Mouse (Mus musculus): ENCODE data around the gene Btrc.

Btrc gene

GRCm38 (mm10) chr19:45428146-45428545, 64.6 kb downstream of the Btrc start:
- DNase-seq (ENCODE audit: low spot score): no peak

DNA sequence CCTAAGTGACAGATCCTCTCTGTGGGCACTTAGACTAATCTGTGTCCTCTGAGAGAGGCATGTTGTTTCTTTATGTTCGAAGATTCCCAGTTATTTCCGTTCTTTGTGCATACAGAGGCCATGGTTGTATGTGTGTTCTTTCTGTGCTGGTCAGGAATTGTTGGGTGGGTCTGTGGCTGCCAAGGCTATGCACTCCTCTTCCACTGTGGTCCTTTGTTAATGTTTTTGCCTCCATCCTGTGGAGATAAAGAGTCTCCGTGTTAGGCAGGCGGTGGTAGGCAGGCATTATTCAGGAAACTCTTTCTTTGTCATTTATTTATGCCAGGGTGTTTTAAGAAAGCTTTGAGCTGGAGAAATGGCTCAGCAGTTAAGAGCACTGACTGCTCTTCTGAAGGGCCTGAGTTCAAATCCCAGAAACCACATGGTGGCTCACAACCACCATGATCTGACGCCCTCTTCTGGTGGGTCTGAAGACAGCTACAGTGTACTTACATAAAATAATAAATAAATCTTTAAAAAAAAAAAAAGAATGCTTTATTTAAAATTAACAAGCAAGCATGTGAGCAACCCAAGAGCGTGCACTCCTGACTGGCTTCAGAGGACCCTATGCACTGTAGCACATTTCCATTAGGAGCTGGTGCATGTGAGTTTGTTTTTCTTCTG, 67.6 kb downstream of the Btrc start:
- no peak for DNase-seq (ENCODE audit: low spot score)

DNA sequence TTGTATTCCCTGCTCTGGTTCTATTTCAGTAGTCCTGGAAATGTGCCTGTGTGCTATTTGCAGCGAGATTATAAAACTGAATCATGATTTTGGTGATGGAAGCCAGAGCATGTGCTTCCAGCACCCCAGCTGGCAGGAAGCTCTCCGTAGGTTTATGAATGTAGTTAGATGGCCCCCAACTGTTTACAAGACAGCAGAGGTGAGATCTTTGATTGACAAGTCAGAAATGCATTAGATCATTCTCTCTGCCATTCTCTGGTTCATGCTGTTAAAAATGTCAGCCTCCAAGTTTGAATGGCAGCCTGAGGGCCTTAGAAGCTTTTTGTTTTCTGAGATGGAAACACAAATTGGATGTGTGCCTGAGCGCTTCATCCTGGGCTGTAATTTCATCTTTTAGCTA, 68.8 kb downstream of the Btrc start:
- DNase-seq (ENCODE audit: low spot score): no peak

DNA sequence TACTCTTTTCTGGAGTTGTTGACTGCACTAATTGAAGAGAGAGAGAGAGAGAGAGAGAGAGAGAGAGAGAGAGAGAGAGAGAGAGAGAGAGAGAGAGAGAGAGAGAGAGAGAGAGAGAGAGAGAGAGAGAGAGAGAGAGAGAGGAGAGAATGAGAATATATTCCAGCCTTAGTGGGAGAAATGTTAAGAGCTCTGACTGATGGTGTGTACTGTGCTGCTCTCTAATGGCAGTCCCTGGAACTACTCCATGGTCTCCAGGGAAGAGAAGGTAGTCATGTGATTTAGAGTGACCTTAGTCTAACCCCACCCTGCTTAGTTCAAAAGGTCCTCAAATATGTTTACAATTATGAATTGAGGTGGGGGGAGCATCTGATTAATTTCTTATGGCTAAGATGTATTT, 72.5 kb downstream of the Btrc start:
- DNase-seq (ENCODE audit: low spot score): peak; percentile 74

DNA sequence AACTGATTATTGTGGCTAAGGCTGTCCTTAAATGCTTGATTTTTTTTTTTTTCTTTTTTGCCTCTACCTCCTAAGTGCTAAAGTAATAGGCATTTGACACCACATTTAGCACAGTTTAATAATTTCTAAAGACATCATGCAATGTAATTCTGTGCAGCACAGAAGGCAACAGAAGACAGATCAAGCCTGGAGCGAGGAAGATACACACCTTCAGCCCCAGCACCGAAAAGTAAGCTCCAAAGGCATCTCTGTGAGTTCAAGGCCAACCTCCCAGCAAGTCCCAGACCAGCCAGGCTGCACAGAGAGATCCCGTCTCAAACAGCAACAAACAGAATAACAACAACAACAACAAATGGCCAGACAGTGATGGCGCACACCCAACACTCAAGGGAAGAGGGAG, 73.6 kb downstream of the Btrc start:
- no peak for DNase-seq (ENCODE audit: low spot score)

- DNase-seq (ENCODE audit: low spot score): no peak
These were observed 74.7 kb downstream of the Btrc start for GRCm38 (mm10) chr19:45438191-45438590.

GRCm38 (mm10) chr19:45438928-45439846, 75.7 kb downstream of the Btrc start:
- DNase-seq (ENCODE audit: low spot score): no peak

GRCm38 (mm10) chr19:45440554-45441175, 77.1 kb downstream of the Btrc start:
- DNase-seq (ENCODE audit: low spot score): no peak

DNA sequence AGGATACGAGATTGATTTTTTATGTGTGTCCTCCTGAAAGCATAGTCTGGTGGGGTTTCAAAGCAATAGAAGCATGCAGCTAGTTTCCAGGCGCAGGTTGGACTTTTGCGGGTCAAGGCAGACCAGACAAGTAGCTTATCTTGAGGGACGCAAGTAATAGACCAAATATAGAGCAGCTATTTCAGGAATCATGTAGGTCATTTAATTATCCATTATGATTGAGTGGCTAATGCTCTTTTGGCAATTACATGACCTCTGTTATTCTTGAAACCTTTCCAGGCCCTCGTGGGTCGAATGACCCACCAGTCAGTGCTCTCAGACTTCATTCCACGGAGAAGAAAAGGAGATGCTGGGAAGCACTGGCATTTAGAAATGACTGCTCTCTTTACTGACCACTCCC, 78.2 kb downstream of the Btrc start:
- no peak for DNase-seq (ENCODE audit: low spot score)

GRCm38 (mm10) chr19:45445253-45445933, 81.9 kb downstream of the Btrc start:
- peak; percentile 21 for DNase-seq (ENCODE audit: low spot score)

- no peak for DNase-seq (ENCODE audit: low spot score)
These were observed 83.1 kb downstream of the Btrc start for GRCm38 (mm10) chr19:45446631-45447030.

- no peak for DNase-seq (ENCODE audit: low spot score)
These were observed 83.7 kb downstream of the Btrc start for GRCm38 (mm10) chr19:45447222-45447621.

GRCm38 (mm10) chr19:45447886-45448285, 84.4 kb downstream of the Btrc start:
- no peak for DNase-seq (ENCODE audit: low spot score)

- DNase-seq (ENCODE audit: low spot score): no peak
These were observed 90.9 kb downstream of the Btrc start for GRCm38 (mm10) chr19:45454391-45454790.

GRCm38 (mm10) chr19:45456896-45457295, 93.4 kb downstream of the Btrc start:
- no peak for DNase-seq (ENCODE audit: low spot score)

DNA sequence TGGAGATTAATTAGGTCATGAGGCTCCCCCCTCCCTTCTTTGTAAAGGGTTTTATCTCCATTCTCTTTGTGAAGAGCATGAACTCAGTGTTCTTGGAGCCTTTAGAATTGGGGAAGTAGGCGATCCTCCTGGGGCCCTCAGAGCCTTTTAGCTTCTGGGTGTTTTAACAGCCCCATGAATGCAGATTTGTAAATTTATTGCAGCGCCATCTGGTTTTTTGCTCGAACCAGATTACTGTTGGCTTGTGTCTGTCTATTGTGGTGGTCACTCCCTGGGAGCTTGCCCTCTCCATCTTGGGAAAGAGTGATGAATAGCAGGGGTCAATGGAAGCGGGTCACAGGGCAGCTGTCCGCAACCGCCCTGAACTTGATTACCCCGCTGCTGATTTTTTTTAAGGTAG, 95.2 kb downstream of the Btrc start:
- peak; percentile 20 for DNase-seq (ENCODE audit: low spot score)

DNA sequence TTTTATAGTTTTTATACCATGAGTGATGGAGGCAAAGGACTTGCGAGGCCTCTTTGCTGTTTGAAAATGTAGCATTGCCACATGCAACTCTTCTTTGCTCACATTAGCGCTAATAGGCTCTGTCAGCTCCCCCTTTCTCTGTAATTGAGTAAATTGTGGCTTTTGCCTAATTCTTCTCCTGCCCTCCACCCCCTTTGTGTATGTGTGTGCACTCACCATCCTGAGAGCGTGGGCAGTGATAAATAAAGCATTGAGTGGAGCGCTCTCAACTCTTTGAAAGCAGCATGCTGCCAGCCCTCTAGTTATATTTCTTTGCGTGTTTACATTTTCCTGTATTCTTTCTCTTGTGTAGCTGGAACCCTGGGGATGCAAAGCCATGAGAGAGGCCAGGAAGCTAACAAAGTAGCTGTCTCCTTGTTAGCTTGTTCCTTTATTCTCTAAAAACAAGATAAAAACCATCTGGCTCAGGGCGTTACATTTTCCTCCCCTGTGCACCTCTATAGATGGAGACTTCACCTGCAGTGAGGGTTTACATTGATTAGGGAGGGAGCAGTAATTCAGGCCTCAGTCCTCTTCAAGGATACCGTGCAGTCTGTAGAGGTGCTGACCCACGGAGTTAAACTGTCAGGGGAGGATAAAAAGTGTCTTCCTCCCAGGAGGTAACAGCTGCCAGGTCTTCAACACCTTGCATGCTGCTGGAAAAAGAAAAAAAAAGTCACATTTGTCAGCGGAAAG, 96.6 kb downstream of the Btrc start:
- DNase-seq (ENCODE audit: low spot score): no peak

DNA sequence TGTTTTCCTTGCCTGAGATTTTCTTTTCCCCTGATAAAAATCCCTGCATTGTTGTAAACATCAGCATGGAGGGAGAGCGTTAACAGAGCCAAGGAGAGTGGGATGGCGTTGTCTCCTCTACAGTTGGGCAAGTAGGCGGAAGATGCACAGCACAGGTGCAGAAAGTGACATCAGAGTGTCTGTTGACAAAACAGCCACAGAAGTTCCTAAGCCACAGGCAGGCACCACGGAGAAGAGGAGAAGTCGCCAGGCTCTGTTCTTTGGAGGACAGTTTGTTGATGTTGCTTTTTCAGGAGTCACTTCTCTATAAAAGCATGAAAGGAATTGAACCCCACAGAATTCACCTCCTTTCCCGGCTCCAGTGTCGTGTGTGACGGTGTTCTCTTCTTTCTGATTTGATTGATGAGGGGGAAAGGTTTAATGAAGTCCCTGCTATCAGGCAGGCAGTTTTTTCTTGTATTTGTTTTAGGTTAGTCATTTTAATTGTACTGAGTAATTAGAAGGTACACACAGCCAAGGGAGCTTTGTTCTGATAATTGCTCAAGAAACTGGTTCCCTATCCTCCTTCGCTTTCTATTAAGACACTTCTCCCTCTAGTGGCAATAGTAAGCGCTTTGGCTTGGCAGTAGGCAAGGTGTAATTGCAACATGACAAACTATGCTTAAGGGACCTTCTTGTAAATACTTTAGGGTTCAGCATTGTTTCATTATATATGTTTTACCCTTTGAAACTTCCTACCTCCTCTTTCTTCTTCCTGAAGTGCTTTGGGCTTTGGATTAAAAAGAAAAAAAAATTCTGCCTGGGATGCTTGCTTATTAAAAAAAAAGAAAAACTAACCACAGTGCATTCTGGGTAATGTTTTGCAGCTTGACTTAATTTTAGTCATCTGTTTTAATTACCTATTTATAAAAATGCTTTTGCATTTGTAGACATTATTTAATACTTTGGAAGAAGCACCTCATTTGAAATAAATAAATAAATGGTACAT, 97.5 kb downstream of the Btrc start:
- no peak for DNase-seq (ENCODE audit: low spot score)

DNA sequence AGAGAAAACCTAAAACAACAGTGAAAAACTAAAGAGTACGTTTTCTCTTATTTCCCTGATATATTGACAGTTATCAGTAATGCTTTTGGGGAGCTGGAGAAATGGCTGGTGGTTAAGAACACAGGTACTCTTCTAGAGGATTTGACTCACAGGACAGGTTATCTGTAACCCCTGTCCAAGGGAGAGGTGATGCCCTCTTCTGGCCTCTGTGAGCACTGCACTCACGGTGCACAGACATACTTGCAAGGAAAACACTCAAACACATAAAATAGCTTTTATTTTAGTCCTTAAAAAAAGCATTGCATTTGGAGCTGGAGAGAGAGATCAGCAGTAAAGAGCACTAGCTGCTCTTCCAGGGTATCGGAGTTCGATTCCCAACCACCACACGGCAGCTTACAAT, 106.2 kb downstream of the Btrc start:
- DNase-seq (ENCODE audit: low spot score): no peak

Data from yolk sac, embryonic 10.5 days (tissue).